Mouse (Mus musculus): Measurements from ENCODE around the gene Adh6a.
A peak's percentile ranks its signal among the peaks of the same experiment; 100 is the strongest.
"Not testable (repeated sequence)": the region's sequence is repeated elsewhere in the genome, so short reads cannot be mapped to it uniquely, and the experiment has no call there.

Gene Adh6a

GRCm38 (mm10) chr3:138325466-138325865 is 12.4 kb downstream of the Adh6a start:
- DNase-seq, result no peak

GRCm38 (mm10) chr3:138333910-138334309 is 20.8 kb downstream of the Adh6a start:
- DNase-seq, result no peak

GRCm38 (mm10) chr3:138334320-138334719 is 21.2 kb downstream of the Adh6a start:
- no peak for DNase-seq

- DNase-seq, result no peak
Measured at GRCm38 (mm10) chr3:138335566-138335965, 22.5 kb downstream of the Adh6a start.

- peak; percentile 17 for DNase-seq
Measured at GRCm38 (mm10) chr3:138336104-138336754, 23.1 kb downstream of the Adh6a start.

GRCm38 (mm10) chr3:138341471-138341870 is 28.4 kb downstream of the Adh6a start, which contains the start of gene Adh6b:
Gene Adh6b (plus strand): TSS chr3:138341775.
- DNase-seq, result no peak

GRCm38 (mm10) chr3:138347041-138347440 is 34.0 kb downstream of the Adh6a start:
- no peak for DNase-seq

GRCm38 (mm10) chr3:138352012-138352809 is 39.1 kb downstream of the Adh6a start:
- DNase-seq, result no peak

GRCm38 (mm10) chr3:138358856-138359255 is 45.8 kb downstream of the Adh6a start:
- no peak for DNase-seq

GRCm38 (mm10) chr3:138360721-138361120 is 47.6 kb downstream of the Adh6a start:
- no peak for DNase-seq

- no peak for DNase-seq
Measured at GRCm38 (mm10) chr3:138362920-138363319, 49.8 kb downstream of the Adh6a start.

GRCm38 (mm10) chr3:138366181-138366580 is 53.1 kb downstream of the Adh6a start:
- DNase-seq, result no peak

- no peak for DNase-seq
Measured at GRCm38 (mm10) chr3:138369546-138369945, 56.5 kb downstream of the Adh6a start.

- DNase-seq, result not testable (repeated sequence)
Measured at GRCm38 (mm10) chr3:138370289-138370688, 57.2 kb downstream of the Adh6a start.

- no peak for DNase-seq
Measured at GRCm38 (mm10) chr3:138373920-138374319, 60.8 kb downstream of the Adh6a start.

- DNase-seq, result no peak
Measured at GRCm38 (mm10) chr3:138375148-138375547, 62.1 kb downstream of the Adh6a start.

Data from kidney, postnatal 10 days (tissue).